Mouse (Mus musculus): ENCODE data around the gene Tspan5.

The Tspan5 gene

DNA sequence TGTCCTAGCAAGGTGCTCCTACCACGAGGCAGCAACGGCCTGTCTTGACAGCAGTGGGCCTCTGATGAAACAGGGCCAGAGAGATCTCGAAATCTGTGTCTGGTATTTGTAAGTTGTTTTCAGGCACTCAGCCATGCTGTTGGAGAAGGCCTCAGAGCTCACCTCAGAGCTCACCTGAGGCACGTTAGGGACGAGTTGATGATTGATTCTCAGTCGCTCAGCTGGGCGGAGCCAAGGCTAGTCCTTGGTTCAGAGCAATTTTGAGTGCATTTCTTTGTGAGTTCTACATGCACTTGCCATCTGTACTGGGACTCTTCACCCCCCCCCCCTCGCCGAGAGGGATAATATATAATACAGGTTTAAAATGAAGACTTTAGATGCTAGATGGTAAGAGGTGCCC is 21.9 kb downstream of the Tspan5 start:
- in situ Hi-C loops (cut with MboI; ENCODE audit: low pct_unique_long_range_greater_than_20kb in 1 of 2, low sequenced_read_pairs in 2 of 2, unreplicated experiment in 1 of 2), result no loop called here

GRCm38 (mm10) chr3:138764782-138765181 is 22.8 kb downstream of the Tspan5 start:
- in situ Hi-C loops (cut with MboI; ENCODE audit: low pct_unique_long_range_greater_than_20kb in 1 of 2, low sequenced_read_pairs in 2 of 2, unreplicated experiment in 1 of 2), result no loop called here

DNA sequence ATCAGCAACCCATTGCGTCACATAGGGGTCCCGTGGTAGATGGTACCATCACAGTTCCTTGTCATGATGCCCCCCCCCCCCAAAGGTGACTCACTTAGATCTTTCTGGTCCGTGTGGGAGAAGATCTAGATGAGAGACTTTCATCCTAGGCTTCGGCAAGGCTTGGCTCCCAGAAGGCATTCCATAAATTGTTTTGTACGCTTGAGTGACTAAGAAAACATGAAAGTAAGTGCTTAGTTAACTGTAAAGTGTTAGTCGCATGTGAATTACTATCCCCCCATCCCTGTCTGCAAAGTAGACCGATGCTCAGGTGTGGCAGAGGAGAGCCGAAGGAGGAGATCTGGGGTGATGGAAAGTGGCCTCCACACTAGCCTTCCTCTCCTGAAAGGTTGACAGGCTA is 25.0 kb downstream of the Tspan5 start:
- in situ Hi-C loops (cut with MboI; ENCODE audit: low pct_unique_long_range_greater_than_20kb in 1 of 2, low sequenced_read_pairs in 2 of 2, unreplicated experiment in 1 of 2), result no loop called here

- in situ Hi-C loops (cut with MboI; ENCODE audit: low pct_unique_long_range_greater_than_20kb in 1 of 2, low sequenced_read_pairs in 2 of 2, unreplicated experiment in 1 of 2), result no loop called here
Measured at GRCm38 (mm10) chr3:138768541-138769093, 26.6 kb downstream of the Tspan5 start.

DNA sequence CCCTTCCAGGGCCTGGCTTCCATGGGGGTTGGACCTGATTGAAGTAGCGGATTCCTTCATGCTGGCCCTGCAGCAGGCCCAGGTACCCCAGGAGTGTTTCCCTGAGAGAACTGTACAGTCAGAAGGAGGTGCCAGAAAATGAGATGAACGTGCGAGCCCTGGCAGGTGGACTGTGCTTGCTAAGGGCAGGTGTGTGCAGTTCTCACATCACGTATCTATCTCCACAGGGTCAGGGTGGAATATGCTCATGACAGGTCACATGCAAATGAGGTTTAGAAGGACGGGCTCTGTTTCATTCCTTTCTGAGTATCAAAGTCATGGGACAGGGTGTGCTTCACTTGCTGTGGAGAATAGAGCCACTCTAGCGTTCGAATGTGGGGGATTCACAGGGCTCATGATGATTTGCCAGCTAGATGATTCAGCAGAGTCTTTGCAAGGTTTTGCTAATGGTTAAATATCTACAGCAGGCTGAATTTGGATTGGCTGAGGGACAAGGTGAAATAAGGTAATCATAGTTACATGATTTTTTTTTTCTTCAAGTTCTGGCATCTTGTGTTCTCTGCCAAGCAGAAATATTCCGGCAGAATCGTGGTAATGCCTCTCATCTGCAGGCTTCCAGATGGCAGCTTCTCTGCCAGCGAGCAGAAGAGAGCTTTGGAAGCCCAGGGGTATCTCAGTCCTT is 28.8 kb downstream of the Tspan5 start:
- in situ Hi-C loops (cut with MboI; ENCODE audit: low pct_unique_long_range_greater_than_20kb in 1 of 2, low sequenced_read_pairs in 2 of 2, unreplicated experiment in 1 of 2), result no loop called here

DNA sequence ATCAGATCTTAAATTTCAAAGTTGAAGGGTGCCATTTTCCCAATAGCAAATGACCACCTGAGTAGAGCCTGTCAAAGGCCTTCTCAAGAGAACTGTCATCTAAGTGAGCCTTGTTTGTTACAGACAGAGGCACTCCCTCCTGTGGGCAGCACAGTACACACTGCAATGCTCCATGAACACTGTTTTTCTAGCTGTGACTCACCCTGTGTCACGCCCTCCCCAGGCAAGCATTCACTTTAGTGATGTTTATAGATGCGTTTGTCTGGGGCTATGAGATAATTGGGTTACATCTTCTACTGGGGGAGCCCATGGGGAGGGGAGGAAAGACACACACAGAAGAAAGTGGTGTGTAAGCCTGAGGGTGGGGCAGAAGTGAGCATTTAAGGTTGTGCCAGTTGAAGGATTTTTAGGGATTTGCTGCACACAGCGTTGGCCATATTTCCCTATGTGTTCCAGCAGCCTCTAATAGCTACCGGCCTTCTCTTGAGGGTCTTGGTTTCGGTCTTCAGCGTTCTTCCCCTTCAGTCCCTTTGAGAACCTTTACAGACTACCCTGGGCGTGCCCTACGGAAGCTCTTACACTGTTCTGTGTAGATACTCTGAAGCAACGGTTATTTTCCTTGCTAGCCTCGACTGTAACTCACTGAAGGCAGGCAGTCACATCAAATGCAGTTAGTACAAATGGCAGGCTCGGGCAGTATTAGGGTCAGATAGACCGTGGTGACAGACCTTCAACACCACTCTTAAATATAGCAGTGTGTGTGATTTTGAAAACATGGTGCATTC is 29.7 kb downstream of the Tspan5 start:
- in situ Hi-C loops (cut with MboI; ENCODE audit: low pct_unique_long_range_greater_than_20kb in 1 of 2, low sequenced_read_pairs in 2 of 2, unreplicated experiment in 1 of 2), result no loop called here

DNA sequence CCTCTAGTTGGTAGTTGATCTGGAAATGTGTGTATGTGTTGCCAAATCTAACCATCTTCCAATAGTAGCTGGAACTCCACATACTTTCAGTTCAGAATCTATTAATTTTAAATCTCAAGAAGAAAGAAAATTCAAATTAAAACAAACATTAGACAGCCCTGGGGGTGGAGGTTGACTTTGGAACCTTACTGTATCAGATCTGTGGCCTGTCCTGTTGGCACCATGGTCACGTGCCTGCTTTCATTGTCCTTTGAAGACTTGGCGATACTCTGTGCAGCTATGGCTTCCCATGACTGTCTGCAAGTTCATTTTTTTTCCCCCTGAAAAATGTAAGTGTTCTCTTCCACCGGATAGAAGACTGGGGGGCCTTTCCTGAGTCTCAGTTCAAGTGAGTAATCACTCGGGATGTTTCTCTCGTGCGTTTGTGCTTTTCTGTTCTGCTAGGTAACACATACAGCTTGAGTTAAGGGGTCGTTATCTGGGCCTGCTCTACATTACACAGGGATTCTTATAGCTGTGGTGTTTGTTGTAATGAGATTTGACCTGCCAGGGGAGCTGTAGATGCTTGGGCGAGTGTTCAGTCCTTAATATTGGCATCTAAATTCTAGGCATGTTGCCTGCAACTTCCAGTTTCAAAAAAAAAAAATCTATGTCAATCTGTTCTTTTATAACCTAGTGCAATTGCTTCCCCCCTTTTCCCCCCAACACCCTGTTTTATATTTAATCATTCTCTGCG is 32.0 kb downstream of the Tspan5 start:
- in situ Hi-C loops (cut with MboI; ENCODE audit: low pct_unique_long_range_greater_than_20kb in 1 of 2, low sequenced_read_pairs in 2 of 2, unreplicated experiment in 1 of 2), result no loop called here

DNA sequence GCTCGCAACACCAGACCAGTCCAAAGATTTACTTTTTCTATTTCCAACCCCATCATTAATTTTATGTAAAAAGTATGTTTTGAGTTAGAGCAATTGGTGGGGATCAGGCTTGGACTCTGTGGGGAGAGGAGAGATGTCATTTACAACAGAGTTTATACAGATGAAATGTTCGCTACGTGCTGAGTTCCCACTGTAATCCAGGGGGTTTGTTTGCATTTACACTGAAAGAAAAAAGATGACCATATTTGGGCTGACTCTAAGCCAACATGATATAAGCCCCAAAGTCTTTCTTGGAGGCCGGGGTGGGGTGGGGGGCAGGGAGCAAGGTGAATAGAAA is 32.6 kb downstream of the Tspan5 start:
- in situ Hi-C loops (cut with MboI; ENCODE audit: low pct_unique_long_range_greater_than_20kb in 1 of 2, low sequenced_read_pairs in 2 of 2, unreplicated experiment in 1 of 2), result no loop called here

DNA sequence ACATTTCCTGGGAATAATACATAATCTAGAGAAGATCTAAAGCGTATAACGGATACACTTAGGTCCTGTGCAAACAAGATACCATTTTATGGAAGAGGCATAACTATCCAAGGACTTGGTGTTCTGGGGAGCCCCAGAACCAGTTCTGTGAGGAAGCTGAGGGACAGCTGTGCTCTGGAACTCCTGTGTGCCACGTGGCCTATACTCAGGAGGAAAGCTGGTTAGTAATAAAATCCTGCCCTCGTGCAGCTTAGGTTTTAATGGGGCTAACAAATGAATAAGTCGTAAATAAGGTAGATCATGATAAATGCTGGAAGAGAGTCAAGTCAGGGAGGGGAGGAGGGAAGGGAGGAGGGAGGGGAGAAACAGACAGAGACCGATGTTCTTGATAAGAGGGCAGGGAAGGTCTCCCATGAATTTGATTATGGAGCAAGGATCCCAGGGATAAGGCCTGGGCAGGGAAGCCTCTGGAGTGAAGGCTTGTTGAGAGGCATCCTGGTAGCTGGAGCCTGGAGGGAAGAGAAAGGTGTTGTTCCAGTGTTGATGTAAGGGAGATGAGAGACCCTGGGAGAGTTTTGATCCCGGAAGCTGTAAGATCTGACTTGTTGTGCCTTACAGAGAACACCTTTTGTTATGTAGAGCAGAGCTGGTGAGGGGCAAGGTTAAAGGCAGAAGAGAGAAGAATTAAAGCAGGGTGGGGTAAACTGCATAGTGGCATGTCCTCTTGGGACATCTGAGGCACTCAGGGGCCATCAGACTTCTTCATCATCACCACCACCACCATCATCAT is 34.1 kb downstream of the Tspan5 start:
- in situ Hi-C loops (cut with MboI; ENCODE audit: low pct_unique_long_range_greater_than_20kb in 1 of 2, low sequenced_read_pairs in 2 of 2, unreplicated experiment in 1 of 2), result no loop called here

- in situ Hi-C loops (cut with MboI; ENCODE audit: low pct_unique_long_range_greater_than_20kb in 1 of 2, low sequenced_read_pairs in 2 of 2, unreplicated experiment in 1 of 2), result no loop called here
Measured at GRCm38 (mm10) chr3:138781492-138781891, 39.5 kb downstream of the Tspan5 start.

GRCm38 (mm10) chr3:138783859-138784640 is 42.1 kb downstream of the Tspan5 start:
- in situ Hi-C loops (cut with MboI; ENCODE audit: low pct_unique_long_range_greater_than_20kb in 1 of 2, low sequenced_read_pairs in 2 of 2, unreplicated experiment in 1 of 2), result no loop called here

DNA sequence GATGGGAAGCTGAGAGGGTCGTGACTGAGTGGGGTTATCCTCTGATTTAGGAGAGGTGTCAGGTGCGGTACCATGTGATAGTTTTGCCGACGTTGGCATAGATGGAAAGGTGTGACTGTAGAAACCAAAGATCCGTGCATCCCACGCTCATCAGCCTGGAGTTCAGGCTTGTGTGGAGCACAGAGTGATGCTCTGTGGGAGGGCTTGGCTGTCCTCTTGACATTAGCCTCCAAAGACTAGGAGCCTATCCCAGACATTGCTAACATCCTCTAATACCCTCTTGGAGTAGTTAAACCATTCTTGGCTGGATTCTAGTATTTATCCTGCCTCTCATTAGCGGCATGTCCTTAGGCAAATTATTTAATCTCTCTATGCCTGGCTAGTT is 42.6 kb downstream of the Tspan5 start:
- in situ Hi-C loops (cut with MboI; ENCODE audit: low pct_unique_long_range_greater_than_20kb in 1 of 2, low sequenced_read_pairs in 2 of 2, unreplicated experiment in 1 of 2), result no loop called here

- in situ Hi-C loops (cut with MboI; ENCODE audit: low pct_unique_long_range_greater_than_20kb in 1 of 2, low sequenced_read_pairs in 2 of 2, unreplicated experiment in 1 of 2), result no loop called here
Measured at GRCm38 (mm10) chr3:138787758-138788488, 45.9 kb downstream of the Tspan5 start.

DNA sequence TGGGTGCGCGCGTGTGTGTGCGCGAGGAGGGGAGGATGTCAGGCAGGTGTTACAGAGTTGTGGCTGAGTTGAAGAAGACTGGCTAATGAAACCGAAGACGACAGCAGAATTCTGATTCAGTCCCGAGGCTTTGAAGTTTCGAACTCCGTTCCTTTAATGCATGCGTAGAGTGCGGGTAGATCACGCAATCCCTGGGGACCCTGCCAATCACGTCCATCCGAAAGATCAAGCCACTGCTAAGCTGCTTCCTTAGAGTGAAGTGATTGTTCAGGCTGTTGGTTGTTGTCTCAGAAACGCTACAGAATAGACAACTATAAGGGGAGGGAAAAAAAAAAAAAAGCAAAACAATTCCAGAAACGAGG is 46.5 kb downstream of the Tspan5 start:
- in situ Hi-C loops (cut with MboI; ENCODE audit: low pct_unique_long_range_greater_than_20kb in 1 of 2, low sequenced_read_pairs in 2 of 2, unreplicated experiment in 1 of 2), result no loop called here

- in situ Hi-C loops (cut with MboI; ENCODE audit: low pct_unique_long_range_greater_than_20kb in 1 of 2, low sequenced_read_pairs in 2 of 2, unreplicated experiment in 1 of 2), result no loop called here
Measured at GRCm38 (mm10) chr3:138789275-138789674, 47.3 kb downstream of the Tspan5 start.

- in situ Hi-C loops (cut with MboI; ENCODE audit: low pct_unique_long_range_greater_than_20kb in 1 of 2, low sequenced_read_pairs in 2 of 2, unreplicated experiment in 1 of 2), result no loop called here
Measured at GRCm38 (mm10) chr3:138794533-138794932, 52.5 kb downstream of the Tspan5 start.

- in situ Hi-C loops (cut with MboI; ENCODE audit: low pct_unique_long_range_greater_than_20kb in 1 of 2, low sequenced_read_pairs in 2 of 2, unreplicated experiment in 1 of 2), result no loop called here
Measured at GRCm38 (mm10) chr3:138795951-138796350, 54.0 kb downstream of the Tspan5 start.
